Mouse (Mus musculus) C2C12 (cell line): ENCODE results near the gene Btbd3.

Source experiments
- CEBPB ChIP-seq: IDR thresholded peaks from one replicate; pipeline ENCODE4 v1.6.1; 2011; ENCODE audit warnings: low read depth, mild to moderate bottlenecking, control low read depth, moderate library complexity
- CTCF ChIP-seq: IDR thresholded peaks from one replicate; pipeline ENCODE4 v1.5.1; 2011; ENCODE audit not compliant: control insufficient read depth, insufficient read depth, insufficient read length
- MAX ChIP-seq: IDR thresholded peaks from one replicate; pipeline ENCODE4 v1.6.1; 2011; ENCODE audit warnings: mild to moderate bottlenecking, control low read depth
- MYOD1 ChIP-seq: IDR thresholded peaks from one replicate; pipeline ENCODE4 v1.6.1; 2011; ENCODE audit warnings: low read depth; ENCODE audit not compliant: control insufficient read depth, insufficient read length
- MYOG ChIP-seq: IDR thresholded peaks from one replicate; pipeline ENCODE4 v1.6.1; 2011; ENCODE audit not compliant: control insufficient read depth, insufficient read length; ENCODE audit errors: extremely low read depth
- USF1 ChIP-seq: IDR thresholded peaks from one replicate; pipeline ENCODE4 v1.6.1; 2011; ENCODE audit warnings: low read depth, mild to moderate bottlenecking, control low read depth, moderate library complexity

DNA sequence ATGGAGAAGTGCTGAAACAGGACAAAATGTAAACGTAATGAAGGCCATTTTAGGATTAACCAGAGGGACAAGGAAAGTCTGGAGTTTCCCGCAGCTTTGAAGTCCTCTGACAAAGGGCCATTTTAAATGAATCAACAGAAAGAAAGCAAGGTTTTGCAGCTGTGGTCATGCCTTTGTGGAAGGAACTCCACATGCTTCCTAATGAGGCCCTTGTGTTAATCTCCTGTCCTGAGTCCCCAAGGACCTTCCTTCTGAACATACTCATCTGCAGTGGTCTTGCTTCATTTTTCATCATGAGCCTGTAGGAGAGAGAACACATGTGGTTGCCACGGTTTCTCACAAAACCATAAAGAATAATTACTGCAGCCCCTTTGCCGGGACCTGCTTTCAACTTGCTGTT, 275.6 kb downstream of the Btbd3 start:
- TF ChIP-seq MAX (no peak), CTCF (no peak), USF1 (no peak), CEBPB (no peak), MYOG (no peak), MYOD1 (no peak)
